Mouse (Mus musculus): ENCODE data around the gene Chst14. TPM values are rescaled to one million over a fixed set of nuclear protein-coding genes. Genes with fewer than 3 reads are reported as not detected.

The Chst14 gene
- polyA plus RNA-seq, 1 experiment from 2014 or later = 32.7 TPM

DNA sequence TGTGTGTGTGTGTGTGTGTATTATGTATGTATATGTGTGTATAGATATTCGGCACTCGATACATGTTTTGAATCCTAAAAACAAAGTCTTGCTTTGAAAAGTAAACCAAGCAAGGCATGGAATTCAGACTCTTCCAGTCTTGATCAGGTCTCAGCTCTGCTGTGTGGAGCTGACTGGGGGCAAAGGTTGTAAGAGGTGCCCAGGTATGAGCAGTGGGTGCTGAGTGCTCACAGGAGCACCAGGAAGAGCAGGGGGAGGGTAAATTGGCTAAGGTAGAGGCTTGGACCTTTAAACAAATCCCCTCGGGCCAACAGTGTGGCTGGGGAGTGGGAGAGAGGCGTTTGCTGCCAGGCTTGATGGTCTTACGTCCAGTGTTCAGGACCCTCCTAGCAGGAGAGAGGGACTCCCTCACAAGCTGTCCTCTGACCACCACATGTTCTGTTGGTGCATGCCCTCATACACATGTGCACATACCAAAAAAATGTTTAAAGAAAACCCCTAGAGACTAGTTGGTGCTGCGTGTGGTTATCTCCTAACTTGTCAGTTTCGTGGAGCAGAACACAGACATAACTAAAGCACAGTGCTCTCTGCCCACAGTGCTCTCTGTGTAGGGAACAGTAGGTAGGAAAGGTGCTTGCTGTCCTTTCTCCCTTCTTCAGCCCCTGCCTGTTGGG, 15.6 kb upstream of the Chst14 start:
- WGBS = 74% methylated on average over 7 of the region's 7 CpGs
- H3K27ac ChIP-seq (ENCODE audit: low read depth) = no peak overlapping the region
- ATAC-seq (replicated peaks; ENCODE audit: low FRiP score, low TSS enrichment, low read depth) = no peak

DNA sequence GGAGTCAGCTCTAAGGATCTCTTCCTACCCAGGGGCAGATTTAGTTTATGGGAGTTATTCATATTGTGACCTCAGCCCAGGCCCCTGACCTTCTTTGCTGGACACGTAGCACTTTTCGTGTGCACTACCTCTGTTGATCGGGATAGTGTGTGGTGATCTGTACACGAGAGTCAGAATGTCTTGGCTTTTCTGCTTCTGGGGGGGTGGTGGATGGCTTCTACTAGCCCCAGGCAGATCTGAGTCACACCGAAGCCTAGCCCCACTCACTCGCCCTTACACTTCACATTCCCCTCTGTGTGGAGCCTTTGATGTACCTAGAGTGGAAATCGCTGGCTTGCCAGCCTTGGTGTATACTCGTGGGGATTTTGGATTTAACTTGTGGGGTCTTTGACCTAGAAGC, 13.6 kb upstream of the Chst14 start:
- WGBS = 78% methylated on average over 8 of the region's 8 CpGs
- no peak for ATAC-seq (replicated peaks; ENCODE audit: low FRiP score, low TSS enrichment, low read depth)
- H3K4me3 ChIP-seq (ENCODE audit: low read depth, low read length) = no peak overlapping the region

More for the DNA sequence above, 15.6 kb upstream of the Chst14 start:
- peaks cover 13% of the 10 kb centered on the region for H3K4me1 ChIP-seq (replicated peaks; ENCODE audit: control insufficient read depth, insufficient read depth, low read length)
- no peak overlapping the region for H3K4me2 ChIP-seq (ENCODE audit: low read length)
- H3K9me3 ChIP-seq (ENCODE audit: control insufficient read depth, low read length) = no peaks in the 10 kb centered on the region
- H3K27me3 ChIP-seq (replicated peaks; ENCODE audit: control insufficient read depth, insufficient read depth, low read length) = no peaks in the 10 kb centered on the region
- H3K9ac ChIP-seq (ENCODE audit: low read length) = no peak overlapping the region
- H3K36me3 ChIP-seq (ENCODE audit: control insufficient read depth, insufficient read depth, low read length) = no peaks in the 10 kb centered on the region
- H3K4me3 ChIP-seq (ENCODE audit: low read depth, low read length) = no peak overlapping the region
- no peak for DNase-seq (ENCODE audit: low spot score)

DNA sequence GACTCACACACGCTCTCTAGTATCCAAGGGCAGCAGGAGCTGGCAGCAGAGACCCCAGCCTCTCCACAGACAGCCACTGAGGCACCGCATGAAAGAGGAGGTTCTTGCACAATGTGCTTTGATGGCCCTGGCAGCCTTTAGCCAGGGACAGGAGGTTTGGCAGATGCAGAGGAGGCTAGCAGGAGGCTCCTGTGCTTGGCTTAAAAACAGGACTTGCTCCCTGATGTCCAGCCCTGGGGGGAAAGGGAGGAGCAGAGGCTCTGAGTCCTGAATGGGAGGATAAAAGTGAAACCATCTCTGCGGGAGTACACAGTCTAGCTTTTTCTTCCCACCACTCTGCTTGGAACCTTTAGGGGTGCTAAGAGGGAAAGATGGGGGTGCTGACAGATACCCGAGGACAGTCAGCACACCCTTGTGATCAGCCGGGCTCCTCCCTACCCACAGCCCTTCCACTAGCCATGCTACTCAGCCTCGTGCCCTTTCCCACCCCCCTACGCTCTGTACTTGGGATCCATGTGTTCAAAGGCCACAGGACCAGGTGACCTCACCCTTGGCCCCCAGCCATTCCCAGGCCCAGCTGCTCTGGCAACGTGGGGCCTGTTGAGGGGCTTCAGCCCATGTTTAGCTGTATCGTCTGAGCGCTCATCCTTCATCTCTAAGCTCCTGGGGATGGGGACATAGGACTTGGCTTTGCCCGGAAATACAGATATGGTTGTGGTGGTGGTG, 12.6 kb upstream of the Chst14 start:
- H3K9me3 ChIP-seq (ENCODE audit: control insufficient read depth, low read length) = no peaks in the 10 kb centered on the region
- no peak overlapping the region for H3K27ac ChIP-seq (ENCODE audit: low read depth)
- no peak overlapping the region for H3K4me3 ChIP-seq (ENCODE audit: low read depth, low read length)
- H3K27me3 ChIP-seq (replicated peaks; ENCODE audit: control insufficient read depth, insufficient read depth, low read length) = no peaks in the 10 kb centered on the region
- H3K9ac ChIP-seq (ENCODE audit: low read length) = no peak overlapping the region
- no peak overlapping the region for H3K4me2 ChIP-seq (ENCODE audit: low read length)
- peaks cover 13% of the 10 kb centered on the region for H3K4me1 ChIP-seq (replicated peaks; ENCODE audit: control insufficient read depth, insufficient read depth, low read length)
- WGBS = 49% methylated on average over 11 of the region's 11 CpGs
- no peaks in the 10 kb centered on the region; the same call in 1 of the 2 replicates for H3K36me3 ChIP-seq (ENCODE audit: control insufficient read depth, insufficient read depth, low read length)
- no peak for ATAC-seq (replicated peaks; ENCODE audit: low FRiP score, low TSS enrichment, low read depth)
- DNase-seq (ENCODE audit: low spot score) = no peak

More for the DNA sequence above, 13.6 kb upstream of the Chst14 start:
- DNase-seq (ENCODE audit: low spot score) = no peak
- Histone ChIP-seq H3K4me1 (replicated peaks; ENCODE audit: control insufficient read depth, insufficient read depth, low read length) (peaks cover 13% of the 10 kb centered on the region), H3K9ac (ENCODE audit: low read length) (no peak overlapping the region), H3K4me2 (ENCODE audit: low read length) (no peak overlapping the region), H3K27me3 (replicated peaks; ENCODE audit: control insufficient read depth, insufficient read depth, low read length) (no peaks in the 10 kb centered on the region), H3K9me3 (ENCODE audit: control insufficient read depth, low read length) (no peaks in the 10 kb centered on the region), H3K27ac (ENCODE audit: low read depth) (no peak overlapping the region), H3K36me3 (ENCODE audit: control insufficient read depth, insufficient read depth, low read length) (no peaks in the 10 kb centered on the region; the same call in 1 of the 2 replicates)

GRCm38 (mm10) chr2:118914685-118915084, 11.6 kb upstream of the Chst14 start:
- 69% methylated on average over 8 of the region's 8 CpGs for WGBS
- Histone ChIP-seq H3K27me3 (replicated peaks; ENCODE audit: control insufficient read depth, insufficient read depth, low read length) (no peaks in the 10 kb centered on the region), H3K4me1 (replicated peaks; ENCODE audit: control insufficient read depth, insufficient read depth, low read length) (peaks cover 13% of the 10 kb centered on the region), H3K4me3 (ENCODE audit: low read depth, low read length) (no peak overlapping the region), H3K9ac (ENCODE audit: low read length) (no peak overlapping the region), H3K36me3 (ENCODE audit: control insufficient read depth, insufficient read depth, low read length) (peaks cover under 1% of the 10 kb centered on the region; the same call in 1 of the 2 replicates), H3K27ac (ENCODE audit: low read depth) (no peak overlapping the region), H3K4me2 (ENCODE audit: low read length) (no peak overlapping the region), H3K9me3 (ENCODE audit: control insufficient read depth, low read length) (no peaks in the 10 kb centered on the region)
- no peak for ATAC-seq (replicated peaks; ENCODE audit: low FRiP score, low TSS enrichment, low read depth)
- no peak for DNase-seq (ENCODE audit: low spot score)

- Histone ChIP-seq H3K27me3 (replicated peaks; ENCODE audit: control insufficient read depth, insufficient read depth, low read length) (no peaks in the 10 kb centered on the region), H3K27ac (ENCODE audit: low read depth) (no peak overlapping the region), H3K36me3 (ENCODE audit: control insufficient read depth, insufficient read depth, low read length) (peaks cover 11% of the 10 kb centered on the region), H3K4me2 (ENCODE audit: low read length) (no peak overlapping the region), H3K9me3 (ENCODE audit: control insufficient read depth, low read length) (no peaks in the 10 kb centered on the region), H3K4me3 (ENCODE audit: low read depth, low read length) (no peak overlapping the region), H3K9ac (ENCODE audit: low read length) (no peak overlapping the region), H3K4me1 (replicated peaks; ENCODE audit: control insufficient read depth, insufficient read depth, low read length) (peaks cover 13% of the 10 kb centered on the region)
- DNase-seq (ENCODE audit: low spot score) = no peak
- 91% methylated on average over 17 of the region's 17 CpGs for WGBS
- ATAC-seq (replicated peaks; ENCODE audit: low FRiP score, low TSS enrichment, low read depth) = no peak
Observed at GRCm38 (mm10) chr2:118916436-118916835, 9.9 kb upstream of the Chst14 start.

GRCm38 (mm10) chr2:118918543-118918942, 7.8 kb upstream of the Chst14 start:
- no peaks in the 10 kb centered on the region for H3K27me3 ChIP-seq (replicated peaks; ENCODE audit: control insufficient read depth, insufficient read depth, low read length)
- no peak overlapping the region for H3K27ac ChIP-seq (ENCODE audit: low read depth)
- DNase-seq (ENCODE audit: low spot score) = no peak

GRCm38 (mm10) chr2:118920428-118920827, 5.9 kb upstream of the Chst14 start:
- H3K27ac ChIP-seq (ENCODE audit: low read depth) = no peak overlapping the region
- no peak overlapping the region for H3K9ac ChIP-seq (ENCODE audit: low read length)
- H3K4me3 ChIP-seq (ENCODE audit: low read depth, low read length) = no peak overlapping the region
- no peaks in the 10 kb centered on the region for H3K27me3 ChIP-seq (replicated peaks; ENCODE audit: control insufficient read depth, insufficient read depth, low read length)
- 80% methylated on average over 3 of the region's 3 CpGs for WGBS
- H3K36me3 ChIP-seq (ENCODE audit: control insufficient read depth, insufficient read depth, low read length) = peaks cover 32% of the 10 kb centered on the region
- DNase-seq (ENCODE audit: low spot score) (no peak), ATAC-seq (replicated peaks; ENCODE audit: low FRiP score, low TSS enrichment, low read depth) (no peak)
- H3K4me1 ChIP-seq (replicated peaks; ENCODE audit: control insufficient read depth, insufficient read depth, low read length) = no peaks in the 10 kb centered on the region
- no peaks in the 10 kb centered on the region for H3K9me3 ChIP-seq (ENCODE audit: control insufficient read depth, low read length)
- H3K4me2 ChIP-seq (ENCODE audit: low read length) = no peak overlapping the region

More at GRCm38 (mm10) chr2:118918543-118918942, 7.8 kb upstream of the Chst14 start:
- no peak overlapping the region for H3K9ac ChIP-seq (ENCODE audit: low read length)
- WGBS = 61% methylated on average over 1 of the region's 1 CpGs
- H3K4me1 ChIP-seq (replicated peaks; ENCODE audit: control insufficient read depth, insufficient read depth, low read length) = peaks cover 9% of the 10 kb centered on the region
- H3K9me3 ChIP-seq (ENCODE audit: control insufficient read depth, low read length) = no peaks in the 10 kb centered on the region
- ATAC-seq (replicated peaks; ENCODE audit: low FRiP score, low TSS enrichment, low read depth) = no peak
- no peak overlapping the region for H3K4me3 ChIP-seq (ENCODE audit: low read depth, low read length)
- H3K4me2 ChIP-seq (ENCODE audit: low read length) = no peak overlapping the region
- peaks cover 29% of the 10 kb centered on the region for H3K36me3 ChIP-seq (ENCODE audit: control insufficient read depth, insufficient read depth, low read length)

DNA sequence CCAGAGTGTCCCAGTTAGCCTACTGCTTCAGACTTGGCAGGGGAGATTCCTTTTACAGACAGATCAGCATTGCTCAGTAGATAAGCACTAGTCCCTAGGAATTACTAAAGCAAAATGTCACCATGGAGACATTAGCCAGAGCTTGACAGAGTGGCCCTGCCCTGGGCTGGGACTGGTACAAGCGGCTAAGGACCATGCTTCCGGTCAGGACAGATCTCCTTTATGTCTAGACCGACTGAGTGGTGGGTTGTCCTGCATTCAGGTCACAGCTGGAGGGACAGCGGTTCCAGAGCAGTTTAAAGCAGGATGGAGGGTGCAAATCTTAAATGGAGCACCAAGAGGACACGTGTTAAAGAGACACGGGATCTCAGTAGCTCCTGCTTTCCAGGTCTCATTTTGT, 344 bp upstream of the Chst14 start:
- Histone ChIP-seq H3K36me3 (ENCODE audit: control insufficient read depth, insufficient read depth, low read length) (peaks cover 22% of the 10 kb centered on the region), H3K27ac (ENCODE audit: low read depth) (peak overlapping the region; percentile 54; the same call in 1 of the 2 replicates), H3K9me3 (ENCODE audit: control insufficient read depth, low read length) (no peaks in the 10 kb centered on the region), H3K4me1 (replicated peaks; ENCODE audit: control insufficient read depth, insufficient read depth, low read length) (peaks cover 13% of the 10 kb centered on the region), H3K4me2 (ENCODE audit: low read length) (peak overlapping the region; percentile 86), H3K4me3 (ENCODE audit: low read depth, low read length) (peak overlapping the region; percentile 74), H3K27me3 (replicated peaks; ENCODE audit: control insufficient read depth, insufficient read depth, low read length) (no peaks in the 10 kb centered on the region), H3K9ac (ENCODE audit: low read length) (peak overlapping the region; percentile 75)
- 0% methylated on average over 6 of the region's 6 CpGs for WGBS
- peak; percentile 28 for ATAC-seq (replicated peaks; ENCODE audit: low FRiP score, low TSS enrichment, low read depth)
- DNase-seq (ENCODE audit: low spot score) = peak; percentile 61

Data from intestine, embryonic 14.5 days (tissue).